Mouse (Mus musculus): Measurements from ENCODE around the gene Cfap161.

The Cfap161 gene

DNA sequence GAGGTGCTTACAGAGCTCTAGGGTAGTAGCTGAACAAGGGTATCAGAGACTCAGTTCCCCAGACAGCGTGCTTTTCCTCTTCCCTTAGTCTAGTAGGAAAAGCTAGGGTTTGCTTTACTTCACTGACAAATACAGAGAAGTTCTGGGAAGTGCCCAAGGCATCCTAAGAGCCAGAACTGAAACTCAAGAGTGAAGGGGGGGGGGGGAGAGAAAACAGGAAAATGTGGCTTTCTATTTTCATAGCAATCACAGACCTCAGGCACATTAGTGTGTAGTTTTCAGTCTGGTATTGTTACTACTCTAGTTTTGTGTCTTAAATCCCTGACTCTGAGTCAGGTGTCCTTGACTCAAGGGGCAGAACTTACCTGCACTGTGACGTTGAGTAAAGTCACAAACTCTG, 7.3 kb upstream of the Cfap161 start:
- DNase-seq (ENCODE audit: low read depth, low spot score), result no peak

DNA sequence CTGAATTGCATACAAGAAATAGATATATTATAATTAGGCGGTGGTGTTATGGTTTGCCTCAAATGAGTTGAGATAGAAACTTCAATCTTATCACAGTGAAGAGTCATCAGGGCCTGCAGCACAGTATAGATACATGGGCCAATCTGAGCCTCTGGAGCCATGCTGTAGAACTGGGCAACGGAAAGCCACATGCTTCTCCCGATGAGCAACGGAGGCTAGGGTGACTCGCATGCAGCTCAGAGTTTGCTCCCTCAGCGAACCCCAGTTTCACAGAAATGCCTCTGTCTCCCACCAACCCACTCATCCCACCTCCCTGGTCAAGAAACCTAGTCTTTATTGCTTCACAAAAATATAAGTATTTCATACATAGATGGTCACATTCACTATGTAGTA, 6.8 kb upstream of the Cfap161 start:
- DNase-seq (ENCODE audit: low read depth, low spot score), result no peak

DNA sequence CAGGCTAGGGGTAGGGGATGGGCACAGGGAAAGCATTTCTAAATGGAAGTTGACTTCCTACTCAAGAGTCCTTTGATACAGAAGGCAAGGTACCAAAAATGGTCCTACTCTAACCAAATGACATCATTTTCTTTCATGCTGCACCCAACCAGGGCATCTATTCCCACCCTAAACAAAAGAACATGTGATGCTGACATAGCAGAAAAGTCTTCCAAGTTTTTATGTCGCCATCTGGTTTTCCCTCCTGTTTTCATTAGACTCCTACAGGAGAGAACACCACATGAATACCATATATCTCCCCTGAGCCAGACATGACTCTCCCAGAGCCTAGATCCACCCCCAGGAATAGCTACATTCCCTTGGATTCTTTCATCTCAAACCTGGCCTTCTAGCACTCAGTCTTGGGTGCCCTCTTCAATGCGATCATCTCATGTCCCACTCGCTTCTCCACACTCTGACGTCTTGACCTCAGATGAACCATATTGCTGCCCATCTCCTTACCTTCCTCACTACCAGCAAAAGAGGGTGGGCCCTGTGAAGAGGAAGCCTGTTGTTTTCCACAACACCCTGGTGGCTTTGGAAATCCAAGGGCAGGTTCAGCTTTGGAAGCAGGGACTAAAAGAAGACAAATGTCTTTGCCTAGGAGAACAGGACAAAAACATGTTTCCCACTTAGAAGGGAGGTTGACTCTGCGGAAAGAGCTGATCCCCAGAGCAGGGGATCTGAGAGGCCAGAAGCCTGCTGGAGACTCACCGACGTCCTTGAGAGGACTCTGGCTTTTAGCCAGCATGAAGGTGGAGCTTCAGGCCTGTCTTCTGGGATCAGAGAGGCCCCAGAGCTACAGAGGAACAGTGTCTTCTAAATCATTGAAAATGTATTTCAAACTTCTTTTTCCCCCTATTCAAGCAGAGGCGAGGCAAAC, 6.1 kb upstream of the Cfap161 start:
- no peak for DNase-seq (ENCODE audit: low read depth, low spot score)

DNA sequence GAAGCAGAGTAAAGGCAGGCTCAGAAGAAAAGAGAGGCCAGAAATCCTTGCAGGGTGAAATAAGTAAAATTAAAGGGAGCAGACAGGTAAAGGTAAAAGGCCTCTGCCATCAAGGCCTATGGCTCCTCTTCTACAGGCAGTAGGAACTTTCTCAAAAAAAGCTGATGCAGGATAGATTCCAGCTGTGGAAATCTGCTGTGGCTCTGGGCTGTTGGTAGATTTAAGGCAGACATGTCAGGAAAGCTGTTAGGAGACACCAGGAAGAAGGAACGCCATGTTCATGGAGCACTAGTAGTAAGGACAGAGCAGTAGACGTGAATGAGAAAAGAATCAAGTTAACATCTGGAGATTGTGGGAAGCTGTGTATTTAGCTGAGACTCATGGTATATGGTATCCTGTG, 5.4 kb upstream of the Cfap161 start:
- DNase-seq (ENCODE audit: low read depth, low spot score), result no peak

DNA sequence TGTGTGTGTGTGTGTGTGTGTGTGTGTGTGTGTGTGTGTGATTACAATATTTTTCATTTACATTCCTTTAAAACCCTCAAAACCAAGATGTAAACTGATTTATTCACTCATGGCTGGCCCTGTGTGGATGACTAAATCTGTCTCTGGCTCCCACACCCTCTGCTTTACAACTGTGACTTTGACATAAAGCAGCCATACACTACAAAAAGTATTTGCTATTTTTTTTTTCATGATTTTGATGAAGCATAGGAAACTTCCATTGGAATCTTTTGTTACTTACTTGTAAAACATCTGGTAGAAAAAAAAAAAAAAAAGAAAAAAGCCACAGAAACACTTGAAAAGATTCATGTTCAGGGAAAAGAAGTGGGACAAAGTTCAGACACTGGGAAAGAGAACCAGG, 3.3 kb upstream of the Cfap161 start:
- no peak for DNase-seq (ENCODE audit: low read depth, low spot score)

DNA sequence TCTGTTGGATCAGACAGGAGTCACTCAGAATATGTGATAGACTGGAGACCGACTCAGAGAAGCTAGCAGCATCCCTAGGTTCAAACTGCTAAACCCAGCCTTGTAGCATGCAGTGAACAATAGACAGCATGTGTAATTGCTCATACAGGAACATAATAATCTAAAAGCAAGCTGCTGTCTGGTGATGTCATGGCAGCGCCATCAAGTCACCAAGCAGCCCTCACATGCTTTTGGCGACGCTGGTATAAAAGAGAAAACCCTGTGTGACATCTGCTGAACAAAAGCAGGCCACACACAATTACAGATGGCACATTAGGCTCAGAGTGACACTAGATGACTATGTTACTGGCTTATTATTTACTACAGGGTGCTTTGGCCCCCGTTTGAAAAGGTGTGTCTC, 1.5 kb upstream of the Cfap161 start:
- DNase-seq (ENCODE audit: low read depth, low spot score), result no peak

DNA sequence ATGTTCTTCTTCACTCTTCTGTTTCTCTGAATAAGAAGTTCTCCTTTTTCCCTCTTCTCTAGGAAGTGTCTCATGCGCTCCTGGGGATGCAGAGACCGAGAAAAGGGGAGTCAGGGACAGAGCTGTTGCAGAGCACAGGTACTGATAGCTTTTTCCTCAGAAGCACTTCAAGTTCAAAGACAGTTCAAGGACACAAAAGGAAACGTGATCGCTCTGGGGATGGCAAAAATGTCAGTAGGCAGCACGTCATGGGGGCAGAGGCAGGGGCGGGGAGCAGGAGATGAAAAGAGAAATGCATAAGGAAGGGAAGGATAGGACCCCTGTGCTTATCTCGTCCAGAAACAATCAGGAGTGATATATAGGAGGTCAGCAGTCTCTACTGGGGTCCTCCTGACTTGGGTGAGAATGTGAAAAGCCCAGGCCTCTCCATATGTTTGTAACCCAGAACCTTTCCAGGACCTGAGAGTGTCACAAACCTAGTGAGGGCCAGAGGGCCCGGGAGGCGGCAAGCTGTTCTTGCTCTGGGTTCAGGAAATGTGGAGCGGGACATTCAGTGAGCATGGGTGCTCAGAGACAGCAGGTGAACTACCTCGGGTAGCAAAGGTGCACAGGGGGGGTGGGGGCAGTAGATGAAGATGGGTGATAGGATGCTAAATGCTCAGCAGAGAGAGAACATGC, 535 bp downstream of the Cfap161 start:
- DNase-seq (ENCODE audit: low read depth, low spot score), result no peak

DNA sequence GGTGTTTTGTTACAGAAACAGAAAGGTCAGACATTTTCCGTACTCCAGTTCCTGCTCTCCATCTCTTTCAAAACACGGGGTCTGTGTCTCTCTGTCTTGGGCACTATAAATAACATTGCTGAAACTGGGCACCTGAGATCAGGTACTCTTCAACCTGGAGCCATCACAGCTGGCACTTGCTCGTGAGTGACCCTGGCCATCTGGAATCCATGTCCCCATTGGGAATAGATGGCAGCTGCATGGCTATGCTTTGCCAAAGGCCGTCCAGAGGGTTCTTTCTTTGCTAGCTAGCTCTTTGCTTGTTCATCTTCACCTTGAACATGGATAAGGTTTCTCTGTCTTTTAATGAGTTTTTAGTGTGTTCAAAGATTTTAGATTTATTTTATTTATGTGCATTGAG, 13.8 kb downstream of the Cfap161 start:
- no peak for DNase-seq (ENCODE audit: low read depth, low spot score)

DNA sequence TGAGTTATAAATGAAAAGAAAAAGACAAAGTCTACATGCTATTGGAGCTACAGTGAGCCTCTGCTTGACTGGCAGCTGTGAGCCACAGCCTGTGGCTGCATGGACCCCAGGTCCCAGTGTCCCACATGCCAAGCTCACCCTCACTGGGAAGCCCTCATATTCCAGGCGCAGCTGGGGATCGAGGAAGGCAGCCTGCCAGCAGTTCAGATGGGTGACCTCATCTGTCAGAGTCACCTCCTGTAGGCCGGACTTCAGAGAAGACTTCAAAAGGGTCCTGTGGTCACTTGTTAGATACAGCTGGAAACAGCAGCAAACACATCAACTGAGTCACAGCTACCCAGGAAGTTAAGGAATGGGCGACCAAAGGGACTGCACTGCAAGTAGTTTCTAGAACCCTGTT, 14.7 kb downstream of the Cfap161 start:
- no peak for DNase-seq (ENCODE audit: low read depth, low spot score)

DNA sequence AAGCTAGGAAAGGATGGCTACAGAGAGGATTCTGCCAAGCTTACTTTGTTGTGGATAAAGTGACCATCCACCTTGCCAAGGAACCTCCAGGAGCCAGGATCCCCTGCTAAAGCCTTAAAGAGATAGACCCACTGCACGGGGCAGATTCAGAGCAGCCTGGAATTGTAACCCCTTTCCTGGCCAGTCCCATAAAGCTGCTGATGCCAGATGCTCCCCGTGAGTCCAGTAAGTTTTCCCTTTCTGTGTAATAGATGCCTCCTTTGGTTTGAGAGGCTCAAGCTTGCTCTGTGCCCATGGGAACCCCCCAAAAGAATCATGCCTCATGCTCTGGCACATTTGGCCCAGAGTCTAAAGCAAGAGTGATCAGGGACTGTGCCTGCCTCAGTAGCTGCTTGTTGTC, 15.7 kb downstream of the Cfap161 start:
- DNase-seq (ENCODE audit: low read depth, low spot score), result no peak

DNA sequence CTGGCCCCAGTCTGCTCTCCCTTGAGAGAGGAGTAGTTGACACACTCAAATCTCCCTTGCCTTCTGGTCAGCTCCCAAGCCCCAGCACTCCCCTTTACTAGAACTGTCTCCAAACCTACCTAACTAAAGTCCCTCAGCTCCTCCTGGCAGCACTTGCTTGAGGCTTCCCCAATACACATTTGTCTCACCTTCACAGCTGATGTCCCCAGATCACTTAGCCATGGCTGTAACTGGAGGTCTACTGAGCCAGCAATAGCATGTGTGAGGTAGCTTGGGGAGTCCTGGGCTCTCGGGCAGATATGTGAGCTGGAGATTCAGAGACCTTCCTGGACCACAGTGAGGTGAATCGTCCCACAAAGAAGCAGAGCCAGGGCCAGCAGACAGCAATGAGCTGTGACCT, 16.2 kb downstream of the Cfap161 start:
- no peak for DNase-seq (ENCODE audit: low read depth, low spot score)

DNA sequence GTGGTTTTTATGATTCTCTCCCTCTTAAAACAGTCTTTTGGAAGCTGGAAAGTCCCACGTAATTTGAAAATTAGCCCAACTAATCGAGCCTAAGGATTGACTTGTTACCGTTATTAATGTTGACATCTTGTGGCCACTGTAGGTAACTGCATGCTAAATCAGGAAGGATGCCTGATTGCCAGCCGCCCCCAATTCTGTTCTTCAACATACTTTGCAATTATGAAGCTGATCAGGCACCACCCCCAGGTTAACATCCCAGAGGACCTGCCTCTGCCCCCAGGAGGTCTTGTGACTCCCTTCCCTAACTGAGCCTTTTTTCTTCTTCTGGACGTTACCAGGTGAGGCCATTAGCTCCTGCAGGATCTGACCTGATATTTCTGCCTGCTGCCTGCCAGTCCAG, 20.0 kb downstream of the Cfap161 start:
- no peak for DNase-seq (ENCODE audit: low read depth, low spot score)

DNA sequence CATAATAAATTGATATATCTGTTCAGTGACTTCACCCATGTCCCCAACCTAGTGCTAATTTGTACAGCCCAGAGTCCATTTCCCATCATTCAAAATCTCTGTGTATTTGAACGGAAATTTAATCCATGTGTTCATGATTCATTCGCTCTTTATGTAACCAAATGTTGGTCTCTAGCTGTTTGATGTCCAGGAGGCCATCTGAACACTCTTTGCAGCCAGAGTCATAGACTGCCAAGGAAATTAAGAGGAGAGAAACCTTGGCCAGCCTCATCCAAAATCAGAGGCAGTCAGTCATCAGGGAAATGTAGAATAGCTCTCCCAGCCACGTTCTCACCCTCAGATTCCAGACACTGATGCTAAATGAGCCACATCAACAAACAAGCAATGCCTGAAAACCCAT, 31.0 kb downstream of the Cfap161 start:
- DNase-seq (ENCODE audit: low read depth, low spot score), result no peak

DNA sequence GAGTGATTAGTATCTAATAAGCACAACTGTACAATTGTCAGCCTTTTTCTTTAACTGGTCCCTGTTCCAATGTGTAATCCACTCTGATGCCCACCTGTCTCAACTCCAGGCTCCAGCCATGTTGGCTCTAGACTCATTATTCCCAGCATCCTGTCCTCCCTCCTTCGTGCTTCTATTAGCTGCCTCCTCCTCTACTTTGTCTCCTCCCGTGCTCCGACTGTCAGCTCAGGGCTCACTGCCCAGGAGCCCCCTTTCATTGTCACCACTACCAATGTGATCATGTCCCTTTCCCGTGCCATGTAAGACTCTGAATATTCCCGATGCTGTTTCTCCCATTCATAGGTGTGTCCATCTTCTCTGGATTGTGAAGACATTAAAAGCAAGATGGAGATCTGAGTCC, 32.3 kb downstream of the Cfap161 start:
- no peak for DNase-seq (ENCODE audit: low read depth, low spot score)

DNA sequence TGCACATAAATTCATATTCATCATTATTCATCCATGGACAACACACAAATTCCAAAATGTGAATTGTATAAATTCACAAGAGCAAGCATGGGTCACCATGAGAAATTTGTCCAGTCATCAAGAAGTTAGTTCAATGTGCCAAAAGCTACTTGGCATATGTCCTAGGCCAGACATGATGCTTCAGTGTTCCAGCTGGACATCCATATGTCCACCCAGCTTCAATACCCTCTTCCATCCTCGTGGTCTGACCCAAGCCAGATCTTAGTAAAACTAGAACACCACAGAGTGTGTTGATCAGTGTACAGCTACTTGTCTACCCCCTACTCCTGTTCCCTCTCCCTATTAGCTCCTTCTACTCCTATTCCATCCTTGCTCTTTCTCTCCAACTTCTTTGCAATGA, 43.6 kb downstream of the Cfap161 start:
- DNase-seq (ENCODE audit: low read depth, low spot score), result no peak

DNA sequence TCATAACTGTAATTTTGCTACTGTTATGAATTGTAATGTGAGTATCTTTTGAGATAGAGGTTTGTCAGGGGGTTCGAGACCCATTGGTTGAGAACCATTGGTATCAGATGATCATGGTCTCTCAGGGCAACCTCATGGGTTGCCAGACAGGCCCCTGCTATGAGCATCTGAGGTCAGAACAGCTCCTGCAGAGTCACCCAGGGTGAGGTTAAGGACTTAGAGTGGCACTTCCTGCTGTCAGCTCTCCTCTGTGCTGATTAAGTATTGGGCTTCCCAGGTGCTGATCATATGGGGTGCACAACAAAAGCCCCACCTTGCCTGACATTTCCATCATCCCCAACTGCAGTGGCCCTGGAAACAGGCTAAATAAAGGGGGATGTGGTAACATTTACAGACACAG, 46.3 kb downstream of the Cfap161 start:
- no peak for DNase-seq (ENCODE audit: low read depth, low spot score)

DNA sequence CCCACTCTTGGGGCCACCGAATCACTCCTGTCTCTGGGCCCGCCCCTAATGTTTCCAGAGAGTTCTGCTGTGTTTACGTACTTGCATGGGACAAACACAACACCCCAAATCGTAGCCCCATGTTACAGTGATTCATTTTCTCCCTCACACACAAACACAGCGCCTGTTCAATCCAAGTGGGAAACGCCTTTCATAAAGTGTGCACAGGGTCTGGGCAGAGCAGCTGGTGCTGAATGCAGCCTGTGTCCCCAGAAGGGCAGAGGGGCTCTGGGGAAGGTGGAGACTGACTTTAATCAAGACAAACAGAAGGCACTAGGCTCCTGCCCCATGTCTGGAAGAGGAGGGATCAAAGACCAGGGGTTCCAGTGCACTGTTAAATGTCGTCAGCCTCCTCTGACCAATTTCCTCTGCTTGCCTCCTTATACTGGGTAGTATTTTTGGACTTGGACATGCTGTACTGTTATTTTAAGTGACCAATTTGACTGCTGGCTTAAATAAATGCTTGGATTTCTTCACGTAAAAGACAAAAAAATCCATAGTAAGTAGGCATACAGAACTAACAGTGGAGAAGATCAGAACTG, 48.5 kb downstream of the Cfap161 start:
- no peak for DNase-seq (ENCODE audit: low read depth, low spot score)

DNA sequence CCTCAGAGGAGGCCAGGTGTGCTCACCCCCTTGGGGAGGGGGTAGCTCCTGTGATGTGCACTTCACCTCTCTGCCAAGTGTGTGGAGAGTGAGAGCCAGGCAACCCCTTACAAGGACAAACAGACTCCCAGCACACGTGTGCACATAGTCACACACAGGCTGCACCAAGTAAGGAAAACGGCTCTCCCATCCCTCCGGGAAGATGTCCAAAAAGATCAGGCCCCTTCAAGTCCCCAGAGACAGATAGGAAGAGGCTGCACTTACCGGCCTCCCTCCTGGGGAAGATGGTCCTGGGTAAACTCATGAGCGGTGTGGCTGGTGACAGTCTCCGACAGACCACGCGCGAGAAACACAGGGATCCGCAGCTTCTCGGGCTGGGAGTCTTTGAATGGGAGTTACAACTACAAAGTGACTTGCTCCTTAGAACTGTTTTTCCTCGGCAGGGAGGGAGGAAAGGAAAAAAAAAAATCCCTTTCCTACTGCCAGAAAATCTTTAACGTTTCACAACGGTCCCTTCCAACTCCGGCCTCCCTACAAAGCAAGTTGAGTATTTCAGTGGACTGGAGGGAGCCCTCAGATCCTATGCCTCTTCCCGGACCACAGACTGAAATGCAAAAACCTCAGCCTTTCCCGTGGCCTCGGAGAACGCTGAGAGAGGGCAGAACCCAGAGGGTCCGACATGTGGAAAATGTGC, 49.1 kb downstream of the Cfap161 start, which contains the start of gene Il16:
Il16 (minus strand) TSS at position 314 of the 694 bp plus-strand sequence.
- DNase-seq (ENCODE audit: low read depth, low spot score), result no peak

DNA sequence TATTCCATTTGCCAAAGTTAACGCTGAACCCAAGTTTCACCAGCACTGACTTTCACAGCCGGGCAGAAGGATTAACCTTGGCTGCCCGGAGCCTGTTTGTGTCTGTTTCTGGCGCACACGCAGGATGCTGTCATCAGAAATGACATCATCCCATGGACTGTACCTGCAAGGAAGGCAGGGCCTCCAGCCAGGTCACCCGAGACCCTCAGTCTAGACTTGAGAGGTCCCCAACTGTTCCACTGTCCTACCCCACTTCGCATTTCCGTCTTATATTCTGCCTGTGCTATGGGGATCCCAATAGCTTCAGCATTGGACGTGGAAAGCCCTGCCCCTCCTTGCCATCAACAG, 49.6 kb downstream of the Cfap161 start:
- DNase-seq (ENCODE audit: low read depth, low spot score), result no peak

DNA sequence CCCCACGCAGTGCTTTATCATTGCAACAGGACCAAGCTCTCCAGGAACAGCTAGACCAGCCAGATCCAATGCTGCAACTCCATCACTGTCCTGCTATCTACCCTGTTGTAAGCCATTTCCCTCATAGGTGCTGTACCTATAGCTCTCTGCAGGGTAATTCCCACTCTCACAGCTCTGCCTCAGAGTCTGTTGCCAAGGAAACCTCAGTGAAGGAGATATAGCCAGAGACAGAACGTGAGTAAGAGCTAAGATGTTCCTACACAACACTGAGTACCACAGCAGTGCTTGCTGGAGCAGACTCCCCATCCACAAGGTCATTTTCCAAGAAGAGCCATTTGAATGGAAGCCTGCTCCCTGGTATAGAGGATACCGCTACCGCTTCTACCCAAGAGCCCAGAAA, 50.4 kb downstream of the Cfap161 start:
- DNase-seq (ENCODE audit: low read depth, low spot score), result no peak

DNA sequence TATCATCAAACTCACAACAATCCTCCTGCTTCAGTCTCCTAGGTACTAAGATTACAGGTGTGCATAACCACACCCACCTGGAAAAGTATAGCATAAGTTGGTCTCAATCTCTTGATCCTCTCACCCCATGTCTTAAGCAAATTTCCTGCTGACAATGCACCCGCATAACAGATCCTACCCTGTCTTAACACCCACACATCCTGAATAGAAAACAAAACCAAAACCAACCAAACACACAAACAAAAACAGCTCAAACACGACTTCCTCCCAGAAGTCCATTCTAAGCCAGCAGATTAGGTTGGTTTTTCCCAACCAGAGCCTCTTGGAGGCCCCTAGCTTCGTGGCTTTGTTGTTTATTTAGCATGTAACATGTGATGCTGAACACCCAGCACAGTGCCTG, 52.0 kb downstream of the Cfap161 start:
- DNase-seq (ENCODE audit: low read depth, low spot score), result no peak

DNA sequence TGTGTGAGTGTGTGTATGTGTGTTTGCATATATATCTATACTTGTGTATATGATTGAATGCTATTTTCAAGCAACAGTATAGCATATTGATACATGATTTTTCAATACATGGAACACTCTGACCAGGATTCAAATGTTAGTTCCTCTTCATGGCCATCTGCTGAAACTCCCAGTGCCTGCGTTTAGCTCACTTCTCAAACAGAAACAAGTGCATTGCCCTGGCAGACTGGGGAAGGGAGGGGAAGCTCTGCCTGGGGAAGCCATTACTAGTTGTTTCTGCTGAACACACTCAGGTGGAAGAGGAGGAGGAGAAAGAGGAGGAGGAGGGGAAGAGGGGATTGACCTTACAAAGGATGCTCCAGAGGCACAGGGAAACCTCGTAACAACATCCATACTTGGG, 52.7 kb downstream of the Cfap161 start:
- no peak for DNase-seq (ENCODE audit: low read depth, low spot score)
